Mouse (Mus musculus) kidney, postnatal 0 days (tissue): ENCODE results near the gene Dus2. TPM values are rescaled to one million over a fixed set of nuclear protein-coding genes. Genes with fewer than 3 reads are reported as not detected.

Experiments used
- ATAC-seq: fragments of 200-750 bp; cut with Nextera tagmentation; replicated peaks from 2 replicates; pipeline ENCODE4 v1.8.0; 2017; ENCODE audit warnings: low read depth, moderate number of reproducible peaks, moderate TSS enrichment, moderate library complexity; ENCODE audit not compliant: low FRiP score
- DNase-seq: peaks from one replicate; pipeline ENCODE4 v3.0.0-alpha.2; 2016; ENCODE audit warnings: low spot score
- H3K27ac ChIP-seq: fragments of 300-500 bp; sonication (generic); 2 replicates; pipeline ENCODE4 v1.5.1; 2014; ENCODE audit warnings: mild to moderate bottlenecking
- H3K27me3 ChIP-seq: fragments of 300-500 bp; sonication (generic); 2 replicates; pipeline ENCODE4 v1.6.1; 2014; ENCODE audit warnings: low read length, mixed read lengths; ENCODE audit not compliant: insufficient read depth
- H3K36me3 ChIP-seq: fragments of 300-500 bp; sonication (generic); 2 replicates; pipeline ENCODE4 v1.6.1; 2014; ENCODE audit warnings: low read length, mixed read lengths; ENCODE audit not compliant: insufficient read depth
- H3K4me1 ChIP-seq: fragments of 300-500 bp; sonication (generic); replicated peaks from 2 replicates; pipeline ENCODE4 v1.6.1; 2014; ENCODE audit warnings: antibody characterized with exemption, low read length, mixed read lengths; ENCODE audit not compliant: insufficient read depth
- H3K4me2 ChIP-seq: fragments of 300-500 bp; sonication (generic); 2 replicates; pipeline ENCODE4 v1.6.1; 2014; ENCODE audit warnings: mild to moderate bottlenecking, low read length, moderate library complexity, mixed read lengths
- H3K4me3 ChIP-seq: fragments of 300-500 bp; sonication (generic); replicated peaks from 2 replicates; pipeline ENCODE4 v1.5.1; 2014; ENCODE audit warnings: low read depth, low read length
- H3K9ac ChIP-seq: fragments of 300-500 bp; sonication (generic); 2 replicates; pipeline ENCODE4 v1.6.1; 2014; ENCODE audit warnings: low read depth, low read length
- H3K9me3 ChIP-seq: fragments of 300-500 bp; sonication (generic); replicated peaks from 2 replicates; pipeline ENCODE4 v1.6.1; 2016; ENCODE audit warnings: low read length, inconsistent platforms, mixed read lengths
- CTCF ChIP-seq: IDR thresholded peaks from 2 replicates; pipeline ENCODE4 v1.5.1; 2016; ENCODE audit warnings: antibody characterized with exemption, low read depth, mild to moderate bottlenecking, moderate library complexity
- WGBS: fragments of 180-500 bp; shearing (Covaris S2); extraction: QIAGEN DNeasy Blood & Tissue Kit; methylation state at CpG from one replicate; pipeline ENCODE4 v1.1.7; 2014; 5-methylcytosine and 5-hydroxymethylcytosine counted together
- polyA plus RNA-seq: library from polyadenylated mRNA; unstranded; fragments of >200 nt; fragmentation: Nextera tagmentation; extraction: Ambion mirVana; gene quantifications from 2 replicates; pipeline ENCODE4 v1.2.1, GENCODE M21; 2015

The Dus2 gene
- polyA plus RNA-seq, 1 experiment from 2014 or later, result 11.7 TPM

GRCm38 (mm10) chr8:106044151-106044550 is 53.0 kb downstream of the Dus2 start:
- 33% methylated on average over 3 of the region's 3 CpGs for WGBS
- DNase-seq (peak; percentile 54), ATAC-seq (peak; percentile 63)
- no peak for TF ChIP-seq CTCF
- no peaks in the 10 kb centered on the region for H3K4me1 ChIP-seq
- no peak overlapping the region for H3K4me2 ChIP-seq
- H3K27me3 ChIP-seq, result no peaks in the 10 kb centered on the region
- no peak overlapping the region for H3K4me3 ChIP-seq
- no peak overlapping the region for H3K9ac ChIP-seq
- no peak overlapping the region for H3K27ac ChIP-seq
- no peaks in the 10 kb centered on the region for H3K9me3 ChIP-seq
- H3K36me3 ChIP-seq, result no peaks in the 10 kb centered on the region

- WGBS, result 90% methylated on average over 11 of the region's 11 CpGs
- H3K4me2 ChIP-seq, result no peak overlapping the region
- 0 out of 2 replicates have a peak, but pooled peaks cover 10% of the 10 kb centered on the region for H3K36me3 ChIP-seq
- ATAC-seq (no peak), DNase-seq (no peak)
- H3K9me3 ChIP-seq, result no peaks in the 10 kb centered on the region
- H3K27me3 ChIP-seq, result no peaks in the 10 kb centered on the region
- H3K27ac ChIP-seq, result no peak overlapping the region
- no peak overlapping the region for H3K4me3 ChIP-seq
- TF ChIP-seq CTCF, result no peak
- H3K9ac ChIP-seq, result no peak overlapping the region
- H3K4me1 ChIP-seq, result no peaks in the 10 kb centered on the region
Measured at GRCm38 (mm10) chr8:106046872-106047559, 55.9 kb downstream of the Dus2 start.

GRCm38 (mm10) chr8:106047854-106048630 is 56.9 kb downstream of the Dus2 start:
- H3K4me1 ChIP-seq, result no peaks in the 10 kb centered on the region
- ATAC-seq, result no peak
- no peaks in the 10 kb centered on the region for H3K9me3 ChIP-seq
- no peak for TF ChIP-seq CTCF
- no peak overlapping the region for H3K4me3 ChIP-seq
- DNase-seq, result no peak
- H3K36me3 ChIP-seq, result 0 out of 2 replicates have a peak, but pooled peaks cover 14% of the 10 kb centered on the region
- no peak overlapping the region for H3K27ac ChIP-seq
- 82% methylated on average over 5 of the region's 5 CpGs for WGBS
- no peak overlapping the region for H3K4me2 ChIP-seq
- H3K27me3 ChIP-seq, result no peaks in the 10 kb centered on the region
- H3K9ac ChIP-seq, result no peak overlapping the region

GRCm38 (mm10) chr8:106049840-106050239 is 58.7 kb downstream of the Dus2 start:
- no peaks in the 10 kb centered on the region for H3K9me3 ChIP-seq
- H3K4me1 ChIP-seq, result no peaks in the 10 kb centered on the region
- no peak for ATAC-seq
- TF ChIP-seq CTCF, result no peak
- no peak overlapping the region for H3K9ac ChIP-seq
- H3K36me3 ChIP-seq, result peaks cover 20% of the 10 kb centered on the region; the same call in 1 of the 2 replicates
- H3K27me3 ChIP-seq, result no peaks in the 10 kb centered on the region
- no peak for DNase-seq
- no peak overlapping the region for H3K4me2 ChIP-seq
- no peak overlapping the region for H3K27ac ChIP-seq
- H3K4me3 ChIP-seq, result no peak overlapping the region
- WGBS, result 87% methylated on average over 6 of the region's 6 CpGs

- no peaks in the 10 kb centered on the region for H3K9me3 ChIP-seq
- no peaks in the 10 kb centered on the region for H3K4me1 ChIP-seq
- 91% methylated on average over 3 of the region's 3 CpGs for WGBS
- no peak overlapping the region for H3K9ac ChIP-seq
- no peak overlapping the region for H3K4me3 ChIP-seq
- H3K4me2 ChIP-seq, result no peak overlapping the region
- no peak overlapping the region for H3K27ac ChIP-seq
- no peak for ATAC-seq
- no peak for DNase-seq
- H3K36me3 ChIP-seq, result peaks cover 20% of the 10 kb centered on the region; the same call in 1 of the 2 replicates
- no peaks in the 10 kb centered on the region for H3K27me3 ChIP-seq
- TF ChIP-seq CTCF, result no peak
Measured at GRCm38 (mm10) chr8:106051068-106051467, 59.9 kb downstream of the Dus2 start.

GRCm38 (mm10) chr8:106052510-106053089 is 61.5 kb downstream of the Dus2 start:
- H3K9me3 ChIP-seq, result no peaks in the 10 kb centered on the region
- H3K27me3 ChIP-seq, result no peaks in the 10 kb centered on the region
- ATAC-seq (no peak), DNase-seq (no peak)
- H3K9ac ChIP-seq, result no peak overlapping the region
- H3K4me1 ChIP-seq, result no peaks in the 10 kb centered on the region
- H3K27ac ChIP-seq, result no peak overlapping the region
- 87% methylated on average over 9 of the region's 9 CpGs for WGBS
- no peak overlapping the region for H3K4me3 ChIP-seq
- H3K36me3 ChIP-seq, result peaks cover 20% of the 10 kb centered on the region; the same call in 1 of the 2 replicates
- no peak for TF ChIP-seq CTCF
- no peak overlapping the region for H3K4me2 ChIP-seq
